Mouse (Mus musculus) gastrocnemius, postnatal 4 days (tissue): ENCODE data around the gene Ccp110. TPM values are rescaled to one million over a fixed set of nuclear protein-coding genes. Genes with fewer than 3 reads are reported as not detected.

Experiments used
- DNase-seq, 2 experiments: peaks; one replicate each; pipeline ENCODE4 v3.0.0; 2021 to 2022; ENCODE audit warnings: low spot score in 2 of 2, mixed read lengths in 2 of 2
- total RNA-seq, 2 experiments: library from RNA; stranded (reverse); gene quantifications; 2 replicates each; pipeline ENCODE4 v1.2.3; 2021

Gene Ccp110
- total RNA-seq, 2 experiments from 2014 or later = 8.7 to 12.8 TPM

DNA sequence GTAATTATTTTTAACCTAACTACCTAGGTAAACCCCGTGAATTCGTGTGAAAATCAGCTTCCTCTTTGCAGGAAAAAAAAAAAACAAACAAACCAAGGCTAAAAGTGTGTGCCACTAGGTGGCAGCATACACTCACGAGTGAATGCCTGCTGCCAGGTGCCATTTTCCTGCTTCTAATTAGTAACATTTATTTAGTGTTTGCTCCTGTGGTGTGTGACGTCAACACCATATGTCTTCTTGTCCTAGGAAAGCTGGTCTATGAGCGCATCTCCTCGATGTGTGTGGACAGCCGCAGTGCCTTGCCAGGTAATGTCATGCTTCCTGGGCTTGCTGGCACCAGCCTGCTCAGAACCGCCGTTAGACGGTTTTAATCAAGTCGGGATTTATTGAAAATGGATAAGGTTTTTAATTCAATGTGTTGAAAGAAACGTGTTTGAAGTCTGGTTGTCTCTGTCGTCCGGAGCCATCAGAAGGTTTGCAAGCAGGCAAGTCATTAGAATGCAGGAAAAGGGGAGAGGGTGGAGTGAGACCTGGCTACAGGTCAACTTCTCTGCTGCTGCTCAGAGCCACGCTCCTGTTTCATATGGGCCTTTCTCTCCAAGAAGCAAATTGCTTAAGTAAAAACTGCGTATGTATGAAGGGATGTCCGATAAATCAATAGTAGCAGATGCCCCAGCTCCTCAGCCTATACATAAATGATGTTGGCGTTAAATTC, 53.9 kb downstream of the Ccp110 start:
- DNase-seq = peak in 1 of 2 experiments; percentile 50

- no peak for DNase-seq
Observed at GRCm38 (mm10) chr7:118766834-118767224, 54.5 kb downstream of the Ccp110 start.

DNA sequence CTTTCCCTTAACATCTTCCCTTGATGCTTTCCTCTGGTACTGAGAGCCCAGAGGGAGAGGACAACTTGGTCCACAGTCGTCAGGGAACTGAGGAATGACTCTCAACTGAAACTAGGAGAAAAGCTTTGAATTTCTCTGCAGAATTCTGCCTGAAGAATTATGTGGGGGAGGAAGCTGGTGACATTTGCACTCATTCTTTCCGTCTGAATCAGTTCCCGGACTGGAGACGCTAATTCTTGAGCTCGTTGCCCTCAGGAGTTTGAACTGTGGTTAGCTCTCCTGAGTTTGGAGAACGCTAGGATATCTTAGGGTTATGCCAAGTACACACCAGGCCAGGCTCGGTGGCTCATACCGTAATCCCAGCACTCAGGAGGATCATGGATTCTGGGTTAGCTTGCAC, 56.9 kb downstream of the Ccp110 start:
- no peak for DNase-seq

DNA sequence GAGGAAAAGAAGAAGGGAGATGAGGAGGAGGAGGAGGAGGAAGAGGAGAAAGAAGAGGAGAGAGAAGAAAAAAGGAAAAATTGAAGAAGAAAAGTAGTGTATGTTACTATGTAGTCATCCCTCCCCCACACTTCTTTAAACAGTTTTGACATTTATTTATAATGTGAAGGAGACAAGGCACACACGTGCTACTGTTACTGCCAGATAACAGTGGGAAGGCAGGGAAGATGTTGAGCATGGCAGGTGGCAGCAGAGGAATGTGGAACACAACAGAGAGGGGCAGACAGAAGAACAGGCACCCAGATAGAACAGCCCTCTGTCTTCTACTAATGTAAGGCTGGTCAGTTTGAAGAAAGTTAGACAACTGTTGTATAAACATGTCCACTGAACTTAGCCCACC, 57.3 kb downstream of the Ccp110 start:
- DNase-seq = no peak

- no peak for DNase-seq
Observed at GRCm38 (mm10) chr7:118773027-118773426, 60.7 kb downstream of the Ccp110 start.

- no peak for DNase-seq
Observed at GRCm38 (mm10) chr7:118775991-118776390, 63.6 kb downstream of the Ccp110 start.

DNA sequence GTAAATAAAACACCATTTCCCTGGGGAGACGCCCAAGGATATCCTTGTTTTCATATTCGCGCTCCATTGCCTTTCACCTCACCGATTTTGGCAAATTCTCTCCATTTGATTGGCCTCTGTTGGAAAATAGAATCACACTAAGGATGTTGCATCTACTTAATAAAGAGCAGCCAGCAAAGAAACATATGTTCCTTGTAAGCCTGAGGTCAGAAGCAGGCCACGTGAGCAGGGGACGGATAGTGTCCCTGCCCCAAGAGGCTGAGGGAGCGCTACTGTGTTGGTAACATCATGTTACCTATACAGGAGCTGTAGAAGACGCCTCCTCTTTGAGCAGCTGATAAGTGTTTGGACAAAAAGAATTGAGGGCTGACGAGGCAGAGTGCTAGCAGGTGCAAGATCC, 64.1 kb downstream of the Ccp110 start:
- no peak for DNase-seq

- DNase-seq = no peak
Observed at GRCm38 (mm10) chr7:118777598-118778394, 65.4 kb downstream of the Ccp110 start.

GRCm38 (mm10) chr7:118778561-118778960, 66.2 kb downstream of the Ccp110 start:
- DNase-seq = no peak

DNA sequence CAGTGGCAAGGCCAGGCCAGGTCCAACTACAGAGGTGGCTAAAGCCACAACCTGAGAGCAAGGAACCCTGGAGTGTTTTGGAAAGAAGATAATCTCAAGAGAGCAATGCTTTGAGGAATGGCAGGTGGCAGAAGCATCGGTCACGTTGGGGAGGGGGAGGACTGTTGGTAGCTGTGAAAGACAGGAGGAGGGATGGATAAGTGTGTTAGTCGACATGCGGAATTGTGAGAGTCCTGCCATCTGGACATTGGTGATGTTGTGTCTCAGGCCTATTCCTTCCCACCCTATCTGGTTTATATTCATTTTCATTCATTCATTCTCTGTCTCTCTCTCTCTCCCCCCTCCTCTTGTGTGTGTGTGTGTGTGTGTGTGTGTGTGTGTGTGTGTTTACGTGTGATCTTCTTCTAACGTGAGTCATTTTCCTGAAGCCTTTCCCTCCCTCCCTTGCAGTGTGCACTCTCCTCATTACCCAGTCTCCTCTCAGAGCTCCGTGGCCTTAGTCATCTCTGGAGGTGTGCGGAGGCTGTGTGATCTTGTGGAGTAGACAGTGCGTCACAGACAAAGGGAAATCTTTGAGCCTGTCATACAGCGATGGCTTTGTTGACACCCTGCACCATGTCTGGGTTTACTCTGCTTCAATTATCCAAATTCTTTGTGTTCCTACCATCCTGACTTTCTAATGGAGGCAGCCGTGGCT, 71.1 kb downstream of the Ccp110 start:
- DNase-seq = no peak

DNA sequence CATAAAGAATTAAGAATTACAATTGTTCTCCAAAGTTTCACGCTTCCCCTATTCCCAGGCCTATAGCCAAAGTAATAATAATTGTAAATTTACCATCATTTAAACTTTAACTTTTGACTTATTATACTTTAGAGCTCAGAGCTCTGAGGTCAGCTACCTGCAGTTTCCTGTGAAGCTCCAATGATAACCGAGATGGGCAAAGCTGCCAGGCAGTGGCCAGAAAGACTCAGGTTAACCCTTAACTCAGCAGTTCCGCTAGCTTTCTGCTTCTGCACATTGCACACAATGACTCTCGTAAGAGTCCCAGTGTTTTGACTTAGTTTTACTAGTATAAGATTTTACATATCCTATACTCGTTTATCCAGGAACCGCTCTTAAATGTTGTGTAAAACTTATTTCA, 73.7 kb downstream of the Ccp110 start:
- DNase-seq = no peak

Other genes with a start within 250 kb of the Ccp110 start
- 10 to 100 TPM; 37.3 to 40.9 TPM for gene Itpripl2, start 220.6 kb upstream of the Ccp110 start, total RNA-seq
- gene Coq7, start 179.2 kb upstream of the Ccp110 start, total RNA-seq = 10 to 100 TPM; 63.5 to 67.8 TPM
- gene Tmc7, start 127.8 kb upstream of the Ccp110 start, total RNA-seq = 1 to 10 TPM; 4.6 to 5.0 TPM
- under 1 TPM; 0.47 to 0.54 TPM for gene Tmc5, start 115.3 kb upstream of the Ccp110 start, total RNA-seq
- 10 to 100 TPM; 36.5 to 38.2 TPM for gene Gde1, start 6.8 kb upstream of the Ccp110 start, total RNA-seq
- gene Vps35l, start 27.7 kb downstream of the Ccp110 start, total RNA-seq = 10 to 100 TPM; 41.4 to 41.5 TPM
- gene Iqck, start 143.2 kb downstream of the Ccp110 start, total RNA-seq = 1 to 10 TPM in 1 of 2 experiments, under 1 TPM in 1; 0.73 to 1.6 TPM
- gene Knop1, start 143.7 kb downstream of the Ccp110 start, total RNA-seq = 10 to 100 TPM; 32.5 to 35.2 TPM